Mouse (Mus musculus) megakaryocyte, embryonic 14.5 days (primary cell): ENCODE results near the gene Commd9. TPM values are rescaled to one million over a fixed set of nuclear protein-coding genes. Genes with fewer than 3 reads are reported as not detected.

Experiments
- H3K27me3 ChIP-seq: replicated peaks from 2 replicates; pipeline ENCODE3; 2012; ENCODE audit warnings: inconsistent platforms
- H3K36me3 ChIP-seq: replicated peaks from 2 replicates; pipeline ENCODE3; 2012; ENCODE audit warnings: low read length, inconsistent platforms, mixed read lengths
- H3K4me1 ChIP-seq: 2 replicates; pipeline ENCODE4 v1.6.1; 2012; ENCODE audit warnings: inconsistent platforms
- H3K4me3 ChIP-seq: replicated peaks from 2 replicates; pipeline ENCODE3; 2012; ENCODE audit warnings: moderate library complexity, mild to moderate bottlenecking, inconsistent platforms
- H3K9me3 ChIP-seq: 2 replicates; pipeline ENCODE4 v1.6.1; 2012; ENCODE audit warnings: inconsistent platforms
- FLI1 ChIP-seq: IDR thresholded peaks from 2 replicates; pipeline ENCODE4 v1.6.1; 2012; ENCODE audit warnings: low read length, inconsistent platforms, mixed read lengths
- GATA1 ChIP-seq: IDR thresholded peaks from 3 replicates; pipeline ENCODE4 v1.6.1; 2012; ENCODE audit warnings: mixed read lengths, low read length, inconsistent platforms, borderline replicate concordance
- polyA plus RNA-seq: library from polyadenylated mRNA; stranded (reverse); fragments of >175 nt; gene quantifications from 2 replicates; pipeline ENCODE4 v1.2.3, GENCODE M21; 2012; ENCODE audit warnings: low replicate concordance; ENCODE audit not compliant: insufficient read depth

Gene Commd9
- polyA plus RNA-seq, 1 experiment = 49.6 TPM

GRCm38 (mm10) chr2:101932169-101932936, 46.3 kb downstream of the Commd9 start:
- Histone ChIP-seq H3K4me1 (no peaks in the 10 kb centered on the region), H3K27me3 (peaks cover 23% of the 10 kb centered on the region), H3K4me3 (no peak overlapping the region), H3K9me3 (no peaks in the 10 kb centered on the region), H3K36me3 (no peaks in the 10 kb centered on the region)
- TF ChIP-seq GATA1 (no peak), FLI1 (no peak)

GRCm38 (mm10) chr2:101933301-101933700, 47.3 kb downstream of the Commd9 start:
- Histone ChIP-seq H3K9me3 (no peaks in the 10 kb centered on the region), H3K27me3 (peaks cover 21% of the 10 kb centered on the region), H3K36me3 (no peaks in the 10 kb centered on the region), H3K4me3 (no peak overlapping the region), H3K4me1 (no peaks in the 10 kb centered on the region)
- TF ChIP-seq FLI1 (no peak), GATA1 (no peak)

GRCm38 (mm10) chr2:101935006-101935405, 49.0 kb downstream of the Commd9 start:
- H3K9me3 ChIP-seq = no peaks in the 10 kb centered on the region
- peaks cover 20% of the 10 kb centered on the region for H3K27me3 ChIP-seq
- H3K4me1 ChIP-seq = no peaks in the 10 kb centered on the region
- H3K4me3 ChIP-seq = no peak overlapping the region
- TF ChIP-seq GATA1 = no peak
- no peak for TF ChIP-seq FLI1
- H3K36me3 ChIP-seq = no peaks in the 10 kb centered on the region

GRCm38 (mm10) chr2:101950716-101951520, 64.9 kb downstream of the Commd9 start:
- H3K4me3 ChIP-seq = no peak overlapping the region
- TF ChIP-seq FLI1 (no peak), GATA1 (no peak)
- H3K9me3 ChIP-seq = no peaks in the 10 kb centered on the region
- peaks cover 10% of the 10 kb centered on the region for H3K4me1 ChIP-seq
- H3K36me3 ChIP-seq = no peaks in the 10 kb centered on the region
- H3K27me3 ChIP-seq = peaks cover 12% of the 10 kb centered on the region

Other genes starting within 250 kb of the Commd9 start
- gene Rag1, start 236.7 kb upstream of the Commd9 start, polyA plus RNA-seq = not detected in 2 replicates
- gene B230118H07Rik, start 236.7 kb upstream of the Commd9 start, polyA plus RNA-seq = 3.8 TPM in 1 of 2 replicates, not detected in the other
- 0.35 and 0.78 TPM in 2 replicates for gene Traf6, start 207.8 kb upstream of the Commd9 start, polyA plus RNA-seq
- gene Prr5l, start 3.2 kb upstream of the Commd9 start, polyA plus RNA-seq = 44.1 and 158 TPM in 2 replicates